Mouse (Mus musculus) frontal cortex, adult 2 months (tissue): Measurements from ENCODE around the gene Iars2. TPM values are rescaled to one million over a fixed set of nuclear protein-coding genes. Genes with fewer than 3 reads are reported as not detected.
"Not testable (repeated sequence)": the region's sequence is repeated elsewhere in the genome, so short reads cannot be mapped to it uniquely, and the experiment has no call there.

ENCODE experiments used
- DNase-seq, 2 experiments: peaks; one replicate each; pipeline ENCODE4 v3.0.0; 2022; ENCODE audit warnings: low spot score in 1 of 2; ENCODE audit errors: extremely low spot score in 1 of 2
- polyA plus RNA-seq: library from polyadenylated mRNA; depleted of rRNA; stranded (reverse); fragments of >200 nt; gene quantifications from 2 replicates; pipeline ENCODE4 v1.2.3, GENCODE M21; 2012

Iars2 gene
- polyA plus RNA-seq, 1 experiment: 26.1 TPM

DNA sequence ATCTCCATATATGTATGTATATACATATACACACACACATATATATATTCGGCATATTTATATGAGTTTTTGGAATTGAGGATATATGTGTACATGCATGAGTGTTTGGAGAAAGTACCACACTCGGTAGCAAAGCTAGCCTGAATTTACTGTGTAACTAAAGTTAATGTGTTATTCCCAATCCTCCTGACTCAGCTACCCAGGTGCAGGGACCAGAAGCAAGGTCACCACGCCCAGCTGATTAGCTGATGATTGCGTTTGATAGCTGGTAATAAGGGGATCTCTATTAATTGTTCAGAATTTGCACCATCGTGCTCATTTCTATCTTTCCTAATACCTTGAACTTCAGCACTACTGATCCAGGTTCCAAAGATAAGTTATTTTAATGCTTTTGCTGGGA, 4.5 kb upstream of the Iars2 start:
- DNase-seq: no peak

DNA sequence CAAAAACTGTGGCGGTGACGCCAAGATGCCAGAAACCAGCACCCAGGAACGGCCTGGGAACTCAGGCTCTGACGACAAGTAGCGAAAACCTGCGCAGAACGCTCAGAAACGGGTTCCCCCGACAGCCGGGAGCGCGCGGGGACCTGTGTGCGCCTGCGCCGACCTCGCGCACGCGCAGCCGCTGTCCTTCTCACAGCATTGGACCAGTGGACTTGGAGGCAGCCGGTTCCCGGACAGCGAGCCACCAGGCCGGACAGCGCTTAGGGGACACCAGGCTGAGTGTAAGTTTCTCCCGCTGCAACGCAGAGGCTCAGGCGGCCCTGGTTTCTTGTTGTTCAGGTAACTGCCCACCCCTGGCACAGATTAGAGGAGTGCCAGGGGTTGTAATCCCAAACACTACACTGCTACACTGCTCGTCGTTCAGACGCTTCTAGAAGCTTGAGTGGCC, 2.8 kb upstream of the Iars2 start, which contains the start of gene Bpnt1:
TSS of gene Bpnt1 (plus strand) at position 167 of the 448 bp plus-strand sequence.
- peak; percentile 71 to 88 for DNase-seq

DNA sequence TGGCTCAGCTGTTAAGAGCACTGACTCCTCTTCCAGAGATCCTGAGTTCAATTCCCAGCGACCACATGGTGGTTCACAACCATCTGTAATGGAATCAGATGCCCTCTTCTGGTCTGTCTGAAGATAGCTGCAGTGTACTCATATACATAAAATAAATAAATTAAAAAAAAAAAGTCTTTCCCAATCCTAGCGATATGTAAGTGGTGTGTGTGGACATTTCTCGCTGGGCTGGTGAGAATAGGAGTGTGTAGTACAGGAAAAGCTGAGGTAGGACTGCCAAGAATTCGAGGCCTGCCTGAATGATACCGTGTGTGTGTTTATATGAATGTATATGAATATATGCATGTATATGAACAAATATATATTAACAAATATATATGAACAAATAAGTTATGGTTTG, 2.2 kb upstream of the Iars2 start:
- no peak for DNase-seq

DNA sequence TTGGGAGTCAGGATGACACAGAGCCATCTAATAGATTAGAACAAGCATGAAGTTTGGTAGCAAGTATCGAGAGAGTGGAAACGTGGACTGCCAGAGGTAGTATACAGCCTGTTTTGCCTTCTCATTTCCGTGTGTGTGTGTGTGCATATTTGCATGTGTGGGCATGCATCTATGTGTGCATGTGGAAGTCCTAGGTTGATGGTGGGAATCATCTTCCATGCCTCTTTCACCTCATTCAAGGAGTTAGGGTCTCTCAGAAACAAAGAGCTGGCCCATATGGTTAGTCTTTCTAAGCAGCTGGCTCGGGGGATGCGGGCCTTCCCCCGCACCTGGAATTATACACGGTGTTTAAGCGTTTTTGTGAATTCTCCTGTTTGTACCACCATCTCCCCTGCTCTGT, 655 bp upstream of the Iars2 start:
- DNase-seq: no peak

DNA sequence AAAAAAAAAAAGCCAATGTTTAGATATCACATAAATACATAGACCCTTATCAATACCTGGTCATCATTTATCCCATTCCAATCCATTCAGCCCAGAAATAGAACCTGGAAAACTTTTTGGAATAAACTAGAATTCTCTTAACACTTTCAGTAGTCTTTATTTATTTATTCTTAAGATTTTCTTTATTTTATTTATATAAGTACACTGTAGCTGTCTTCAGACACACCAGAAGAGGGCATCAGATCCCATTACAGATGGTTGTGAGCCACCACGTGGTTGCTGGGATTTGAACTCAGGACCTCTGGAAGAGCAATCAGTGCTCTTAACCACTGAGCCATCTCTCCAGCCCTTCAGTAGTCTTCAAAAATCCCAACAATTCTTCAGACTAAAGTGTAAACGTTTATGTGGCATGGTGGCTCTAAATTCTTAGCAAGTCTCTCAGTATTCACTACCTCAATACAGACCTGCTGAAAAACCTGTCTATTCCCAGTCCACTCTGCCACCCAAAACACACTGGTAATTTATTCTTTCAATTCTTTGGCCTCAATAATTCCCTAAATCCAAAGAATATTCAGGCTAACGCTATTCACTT, 1.3 kb downstream of the Iars2 start:
- DNase-seq: not testable (repeated sequence)

DNA sequence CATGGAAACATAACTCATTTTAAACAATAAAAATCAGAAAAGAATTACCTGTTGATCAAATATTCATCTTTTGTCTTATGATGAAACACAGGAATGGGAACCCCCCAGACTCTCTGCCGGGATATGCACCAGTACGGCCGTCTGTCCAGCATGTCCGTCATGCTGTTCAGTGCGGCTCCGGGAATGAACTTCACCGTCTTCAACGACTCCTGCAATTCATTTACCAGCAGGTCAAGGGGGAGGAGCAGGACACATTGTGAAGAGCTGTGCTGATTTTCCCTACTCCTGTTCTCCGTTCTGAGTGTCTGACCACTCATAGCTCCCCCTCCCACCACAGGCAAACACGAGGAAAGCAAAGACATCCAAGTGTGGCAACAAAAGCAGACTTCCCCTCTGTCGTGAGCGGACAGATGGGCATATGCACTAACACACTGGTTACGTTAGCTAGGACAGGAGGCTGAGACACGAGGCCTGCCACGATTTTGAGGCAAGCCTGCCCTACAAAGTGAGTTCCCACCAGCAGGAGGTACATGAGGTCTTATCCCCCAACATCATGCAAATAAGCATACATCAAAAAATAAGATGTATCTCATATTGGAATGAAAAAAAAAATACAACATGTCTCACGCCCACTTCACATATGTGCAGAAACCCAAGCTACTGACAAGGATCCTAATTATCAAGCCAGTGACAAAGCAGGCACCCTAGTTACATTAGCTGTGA, 13.2 kb downstream of the Iars2 start:
- DNase-seq: peak in 1 of 2 experiments; percentile 33

DNA sequence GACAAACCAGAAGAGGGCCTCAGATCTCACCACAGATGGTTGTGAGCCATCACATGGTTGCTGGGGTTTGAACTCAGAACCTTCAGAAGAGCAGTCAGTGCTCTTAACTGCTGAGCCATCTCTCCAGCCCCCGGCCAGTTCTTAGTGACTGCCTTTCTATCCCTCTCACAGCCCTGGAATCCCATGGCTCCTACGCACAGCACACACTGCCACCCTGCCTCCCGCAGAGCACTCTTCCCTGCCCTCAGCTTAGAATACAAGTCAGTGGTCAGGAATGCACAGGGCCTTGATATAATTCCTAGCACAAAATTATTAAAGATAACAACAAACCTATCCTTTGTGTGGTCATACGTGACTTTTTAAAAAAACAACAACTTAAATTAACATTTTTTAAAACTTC, 14.7 kb downstream of the Iars2 start:
- no peak for DNase-seq

DNA sequence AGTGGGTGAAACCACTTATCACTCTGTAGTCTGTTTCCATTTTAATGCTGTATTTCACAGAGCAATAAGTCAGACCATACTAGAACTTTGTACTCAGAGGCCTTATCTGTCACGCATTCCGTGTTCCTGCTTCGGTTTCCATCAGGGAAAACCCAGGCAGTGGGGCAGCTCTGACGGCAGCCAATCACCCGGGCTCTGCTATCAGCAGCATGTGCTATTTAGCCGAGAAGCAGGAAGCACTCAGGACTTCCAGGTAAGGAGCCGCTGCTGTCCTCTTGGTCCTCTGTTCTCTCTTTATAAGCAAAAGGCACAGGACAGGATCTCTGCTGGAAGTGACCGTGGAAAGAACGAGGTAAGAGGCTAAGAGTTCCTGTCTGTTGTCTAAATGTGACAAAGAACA, 17.2 kb downstream of the Iars2 start:
- DNase-seq: no peak

DNA sequence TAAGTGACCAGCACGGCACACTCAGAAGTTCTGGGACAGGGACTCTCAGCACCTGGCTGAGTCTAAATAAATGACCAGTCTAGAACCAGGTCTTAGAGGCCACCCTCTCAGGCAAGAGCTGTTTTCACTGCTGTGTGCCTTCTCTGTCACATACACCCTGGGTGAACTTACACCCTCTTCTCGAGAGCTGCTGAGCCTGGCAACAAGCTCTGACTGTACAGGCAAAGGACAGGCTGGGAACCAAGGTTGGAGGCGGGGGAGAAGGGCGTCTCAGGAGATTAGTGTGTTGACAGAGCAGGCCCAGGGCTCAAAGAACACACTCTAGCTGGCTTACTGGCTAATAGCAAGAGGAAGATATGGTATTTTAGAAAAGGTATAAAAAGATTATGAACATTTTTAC, 20.3 kb downstream of the Iars2 start:
- DNase-seq: no peak

DNA sequence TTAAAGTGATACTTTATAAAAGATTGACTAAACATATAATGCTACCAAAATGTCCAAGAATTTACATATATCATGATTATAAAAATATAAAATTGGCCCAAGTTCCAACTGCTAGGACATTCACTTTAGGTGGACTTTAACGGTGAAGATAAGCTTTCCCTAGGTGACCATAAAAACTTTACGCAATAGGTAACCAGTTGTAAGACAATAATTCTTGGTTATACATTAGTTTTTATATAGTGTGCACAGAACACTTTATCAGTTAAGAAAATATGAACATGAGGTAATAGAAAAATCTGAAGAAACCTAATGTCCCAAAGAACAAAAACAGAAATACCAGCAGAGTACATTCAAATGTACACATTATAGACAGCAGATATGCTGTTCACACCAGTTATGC, 20.9 kb downstream of the Iars2 start:
- no peak for DNase-seq

DNA sequence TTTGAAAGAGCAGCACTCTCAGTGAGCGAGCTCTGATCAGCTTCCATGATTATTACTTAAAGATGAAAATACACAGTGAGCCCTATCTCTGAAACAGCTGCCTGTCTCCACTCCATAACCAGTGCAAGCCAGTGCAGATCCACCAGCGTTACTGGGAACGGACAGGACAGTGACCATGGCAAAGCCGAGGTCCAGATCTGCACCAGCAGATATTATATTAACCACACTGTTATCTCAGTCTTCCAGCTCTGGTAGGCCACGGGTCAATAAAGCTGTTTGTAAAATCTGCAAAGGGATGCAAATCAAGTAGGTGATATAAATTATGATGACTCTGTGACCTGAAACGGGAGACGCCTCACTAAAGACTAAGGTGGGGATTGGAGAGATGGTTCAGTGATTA, 21.6 kb downstream of the Iars2 start:
- no peak for DNase-seq

DNA sequence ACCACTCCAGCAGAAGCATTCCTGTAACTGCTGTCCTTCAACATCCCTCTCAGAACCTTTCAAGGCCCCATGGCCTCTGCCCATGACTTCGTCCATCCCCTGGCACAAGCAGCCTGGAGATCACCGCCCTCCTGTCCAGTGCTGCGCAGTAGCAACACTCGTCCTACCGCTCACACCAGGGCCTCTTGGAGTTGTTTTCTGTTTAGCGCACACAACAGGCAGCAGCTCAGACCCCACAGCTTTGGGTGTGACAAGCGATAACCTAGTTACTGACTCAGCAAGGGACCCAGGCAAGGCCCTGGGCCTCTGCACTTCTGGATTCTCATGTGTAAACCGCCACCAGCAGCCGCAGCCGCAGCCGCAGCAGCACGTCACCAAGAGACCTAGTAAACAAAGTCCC, 22.4 kb downstream of the Iars2 start:
- no peak for DNase-seq

DNA sequence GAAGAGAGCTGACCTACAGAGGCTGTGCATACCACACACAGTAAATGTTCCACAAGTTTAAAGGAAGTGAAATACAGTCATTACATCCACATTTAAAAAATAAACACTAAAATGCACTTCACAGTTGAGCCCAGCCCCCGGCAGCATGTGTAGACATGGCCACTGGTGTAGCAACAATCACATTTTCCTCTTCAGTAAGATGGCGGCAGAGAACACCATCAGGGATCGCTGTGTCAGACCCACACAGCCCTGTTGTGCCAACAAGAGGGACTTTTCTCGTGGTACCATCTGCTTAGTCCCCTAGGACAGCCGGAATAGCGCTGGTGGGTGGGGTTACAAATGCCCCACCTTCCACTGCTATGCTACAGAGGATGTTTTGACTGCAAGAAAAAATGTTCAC, 26.4 kb downstream of the Iars2 start:
- no peak for DNase-seq

DNA sequence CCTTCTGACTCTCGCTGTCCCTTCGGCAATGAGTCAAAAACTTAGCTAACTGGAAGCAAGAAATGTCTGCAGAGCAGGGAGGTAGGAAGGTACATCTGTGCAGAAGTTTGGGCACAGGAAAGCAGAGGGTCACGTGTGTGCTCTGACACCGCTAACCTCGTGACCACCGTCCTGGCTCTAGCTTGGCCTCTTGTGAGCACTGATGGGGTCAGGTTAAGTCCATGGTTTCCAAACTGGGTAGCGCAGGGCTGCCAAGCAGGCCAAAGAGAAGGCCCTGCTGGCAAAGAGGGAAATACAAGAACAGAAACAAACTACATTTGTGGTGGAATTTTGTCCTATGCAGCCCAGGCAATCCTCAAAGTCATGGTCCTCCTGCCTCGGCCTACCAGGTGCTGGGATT, 30.7 kb downstream of the Iars2 start:
- no peak for DNase-seq

DNA sequence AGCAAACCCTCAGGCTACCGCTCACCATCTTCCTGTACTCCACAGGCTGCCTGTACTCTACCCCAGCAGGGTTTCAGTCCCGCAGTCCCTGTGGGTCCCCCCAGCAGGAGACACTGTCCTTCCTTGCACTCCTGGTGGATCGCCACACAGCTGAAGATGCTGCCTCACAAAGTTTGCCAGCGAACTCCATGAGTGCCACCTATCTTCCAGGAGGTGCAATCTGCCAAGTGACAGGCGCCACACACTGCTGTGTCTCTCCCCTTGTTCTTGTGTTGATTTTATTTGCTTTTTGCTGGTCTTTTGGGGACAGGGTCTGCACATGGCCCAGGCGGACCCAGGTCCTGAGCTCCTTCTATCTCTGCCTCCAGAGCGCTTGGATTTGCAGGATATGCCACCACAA, 32.3 kb downstream of the Iars2 start:
- DNase-seq: no peak

DNA sequence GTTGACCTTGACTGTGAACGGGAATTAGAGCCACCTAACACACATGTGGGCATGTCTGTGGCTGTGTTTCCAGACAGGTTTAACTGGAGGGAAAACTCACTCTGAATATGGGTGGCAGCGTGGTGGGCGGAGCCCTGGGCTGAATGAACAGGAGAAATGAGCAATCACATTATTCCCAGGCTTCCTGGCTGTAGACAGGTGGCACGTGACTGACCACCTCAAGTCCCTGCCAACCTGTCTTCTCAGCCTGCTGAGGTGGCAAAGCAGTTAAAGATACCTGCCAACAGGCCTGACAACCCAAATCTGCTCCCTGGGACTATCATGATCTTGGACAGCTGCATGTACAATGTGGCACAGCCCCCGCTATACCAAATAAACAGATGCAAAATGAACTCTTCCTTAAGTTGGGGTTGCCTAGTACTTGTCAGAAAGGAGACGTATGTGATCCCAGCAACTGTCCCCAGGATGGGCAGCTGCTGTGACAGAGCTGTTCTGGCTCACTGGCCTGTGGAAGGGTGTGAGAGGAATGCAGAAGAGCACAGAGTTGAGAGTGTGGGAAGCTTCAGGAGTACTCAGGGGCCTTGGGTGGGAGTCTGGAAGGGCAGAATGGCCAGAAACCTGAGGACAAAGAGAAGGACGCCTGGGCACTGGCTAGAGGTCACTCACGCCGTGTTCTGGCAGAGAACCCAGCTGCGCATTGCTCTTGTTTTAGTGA, 36.4 kb downstream of the Iars2 start:
- no peak for DNase-seq

DNA sequence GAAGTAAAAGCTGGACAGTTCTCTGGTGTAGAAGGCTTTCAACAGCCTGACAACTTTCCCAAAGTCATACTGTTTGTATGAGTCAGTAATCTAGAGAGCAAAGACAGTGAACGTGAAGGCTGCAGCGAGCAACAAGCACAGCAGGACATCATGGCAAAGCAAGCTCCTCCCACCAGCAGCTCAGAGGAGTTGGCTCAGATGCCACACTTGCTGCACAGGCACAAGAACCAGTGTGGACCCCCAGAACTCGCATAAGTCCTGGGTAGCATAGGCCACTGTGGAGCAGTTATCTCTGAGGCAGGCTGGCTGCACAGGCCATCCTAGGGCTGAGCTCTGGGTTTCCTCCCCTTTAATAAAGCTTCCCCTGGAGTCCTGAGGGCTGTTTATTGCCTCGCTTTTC, 37.9 kb downstream of the Iars2 start:
- DNase-seq: no peak

DNA sequence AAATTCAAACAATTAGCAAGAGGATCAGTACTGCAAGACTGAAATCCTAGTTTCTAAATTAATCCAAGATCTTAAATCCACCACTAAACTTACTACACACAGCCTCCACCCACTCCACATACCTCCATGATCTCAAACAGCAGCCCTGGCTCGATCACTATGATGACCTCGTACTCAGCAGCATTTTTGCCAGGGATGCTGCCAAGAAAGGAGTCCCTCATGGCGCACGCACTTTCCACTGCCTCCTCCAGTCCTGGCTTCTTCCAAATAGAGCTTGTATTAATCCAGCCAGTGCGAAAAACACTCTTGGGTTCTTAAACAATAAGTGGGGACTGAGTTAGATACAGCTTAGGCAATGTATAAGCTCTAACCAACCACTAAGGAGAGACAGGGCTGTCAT, 40.0 kb downstream of the Iars2 start:
- DNase-seq: no peak

DNA sequence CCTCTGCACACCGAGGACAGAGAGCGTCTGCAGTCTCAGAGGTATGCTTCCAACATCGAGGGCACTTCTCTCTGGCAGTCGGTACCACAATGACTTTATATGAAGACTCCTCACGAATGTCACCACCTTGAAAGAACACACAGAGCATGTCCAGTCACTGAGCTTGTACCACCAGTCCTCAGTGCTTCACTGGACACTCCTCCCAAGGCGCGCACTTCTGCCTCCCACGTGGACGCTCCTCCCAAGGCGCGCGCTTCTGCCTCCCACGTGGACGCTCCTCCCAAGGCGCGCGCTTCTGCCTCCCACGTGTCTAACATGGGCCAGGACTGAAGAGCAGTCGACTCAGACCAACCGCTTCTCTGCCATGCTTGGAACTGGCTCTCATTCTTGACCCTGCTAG, 42.1 kb downstream of the Iars2 start:
- no peak for DNase-seq

DNA sequence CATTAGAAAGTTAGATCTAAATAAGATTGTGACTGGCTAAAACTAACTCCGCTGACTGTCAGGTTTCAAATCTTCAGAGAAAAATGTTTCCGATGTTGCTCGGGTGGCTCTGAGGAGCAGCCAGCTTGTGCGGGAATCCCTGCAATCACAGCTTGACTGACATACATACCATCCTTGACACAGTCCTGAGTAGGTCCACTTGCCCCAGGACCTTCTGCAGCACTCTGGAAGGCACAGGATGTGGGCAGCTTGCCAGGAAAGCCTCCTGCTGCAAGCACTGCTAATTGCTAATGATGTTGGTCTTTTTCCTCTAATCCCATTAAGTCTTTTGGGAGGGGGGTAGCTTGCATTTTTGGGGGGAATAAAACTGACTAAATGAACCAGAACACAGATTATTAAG, 44.0 kb downstream of the Iars2 start:
- DNase-seq: no peak

DNA sequence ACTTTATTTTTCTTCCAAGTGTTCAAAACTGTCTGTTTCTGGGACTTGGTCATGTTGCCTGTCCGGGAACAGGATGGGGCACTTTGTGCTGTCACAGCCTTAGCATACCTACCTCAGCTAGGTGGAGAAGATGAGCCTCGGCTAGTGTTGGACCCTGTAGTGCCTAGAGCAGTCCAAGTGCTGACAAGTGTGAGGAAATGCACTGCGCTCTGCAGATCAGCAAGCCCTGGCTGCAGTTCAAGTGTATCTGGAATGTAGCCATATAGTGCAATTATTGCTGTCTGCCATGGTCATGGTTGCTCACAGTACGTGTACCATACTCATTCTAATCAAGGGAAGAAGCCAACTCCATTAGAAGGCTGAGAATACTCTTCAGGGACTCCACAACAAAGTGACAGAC, 44.5 kb downstream of the Iars2 start:
- DNase-seq: peak in 1 of 2 experiments; percentile 47

DNA sequence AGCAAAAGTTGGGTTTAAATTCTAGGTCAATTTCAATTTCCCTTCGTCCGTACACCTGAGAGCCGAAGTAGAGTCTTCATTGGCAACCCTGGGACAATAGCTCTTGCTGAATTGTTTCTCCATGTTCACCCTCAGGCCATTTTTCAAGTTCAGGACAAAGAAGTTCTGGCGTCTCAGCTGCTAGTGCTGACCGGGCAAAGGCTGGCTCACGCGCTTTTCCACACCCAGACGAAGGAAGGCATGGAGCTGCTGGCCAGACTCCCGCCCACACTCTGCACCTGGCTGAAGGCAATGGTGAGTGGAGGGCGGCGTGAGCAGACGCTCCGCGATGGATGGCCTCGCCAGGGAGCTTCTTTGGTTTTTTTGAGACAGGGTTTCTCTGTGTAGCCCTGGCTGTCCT, 45.9 kb downstream of the Iars2 start:
- no peak for DNase-seq
